Mouse (Mus musculus): ENCODE measurements at regions not wholly inside any gene's neighbourhood (a gene's known extent, or its start where the extent isn't known, plus 50 kb on each side); places are given as distances from the start of the nearest gene placed in this dataset.

GRCm38 (mm10) chr8:8477456-8477855 lies 183.6 kb downstream of the Efnb2 start:
- H3K36me3 ChIP-seq (ENCODE audit: control insufficient read depth, insufficient read depth), result no peaks in the 10 kb centered on the region
- no peak overlapping the region for H3K9ac ChIP-seq (ENCODE audit: low read depth, low read length)
- no peak for TF ChIP-seq CTCF (IDR thresholded peaks at IDR 0.05; ENCODE audit: low read depth)
- H3K4me1 ChIP-seq (replicated peaks; ENCODE audit: control insufficient read depth, insufficient read depth, low read length), result no peaks in the 10 kb centered on the region
- H3K9me3 ChIP-seq (ENCODE audit: control insufficient read depth), result no peaks in the 10 kb centered on the region
- H3K27ac ChIP-seq (ENCODE audit: low read depth, low read length), result no peak overlapping the region
- 77% methylated on average over 5 of the region's 5 CpGs for WGBS
- ATAC-seq, result no peak
- H3K27me3 ChIP-seq (replicated peaks; ENCODE audit: control insufficient read depth, insufficient read depth, low read length), result no peaks in the 10 kb centered on the region
- no peak overlapping the region for H3K4me3 ChIP-seq (ENCODE audit: low read depth, low read length)
- H3K4me2 ChIP-seq (replicated peaks; ENCODE audit: low read depth), result no peak overlapping the region

- Histone ChIP-seq H3K4me3 (ENCODE audit: low read depth, low read length) (no peak overlapping the region), H3K9ac (ENCODE audit: low read depth, low read length) (no peak overlapping the region), H3K4me2 (replicated peaks; ENCODE audit: low read depth) (no peak overlapping the region), H3K4me1 (replicated peaks; ENCODE audit: control insufficient read depth, insufficient read depth, low read length) (no peaks in the 10 kb centered on the region), H3K9me3 (ENCODE audit: control insufficient read depth) (no peaks in the 10 kb centered on the region), H3K27ac (ENCODE audit: low read depth, low read length) (no peak overlapping the region), H3K27me3 (replicated peaks; ENCODE audit: control insufficient read depth, insufficient read depth, low read length) (no peaks in the 10 kb centered on the region), H3K36me3 (ENCODE audit: control insufficient read depth, insufficient read depth) (no peaks in the 10 kb centered on the region)
- no peak for ATAC-seq
- no peak for TF ChIP-seq CTCF (IDR thresholded peaks at IDR 0.05; ENCODE audit: low read depth)
- 60% methylated on average over 3 of the region's 3 CpGs for WGBS
These were observed 192.5 kb downstream of the Efnb2 start for GRCm38 (mm10) chr8:8468552-8468951.

GRCm38 (mm10) chr8:8466526-8467244 lies 194.4 kb downstream of the Efnb2 start:
- H3K27me3 ChIP-seq (replicated peaks; ENCODE audit: control insufficient read depth, insufficient read depth, low read length), result no peaks in the 10 kb centered on the region
- no peaks in the 10 kb centered on the region for H3K9me3 ChIP-seq (ENCODE audit: control insufficient read depth)
- no peak overlapping the region for H3K4me3 ChIP-seq (ENCODE audit: low read depth, low read length)
- WGBS, result 26% methylated on average over 6 of the region's 6 CpGs
- H3K9ac ChIP-seq (ENCODE audit: low read depth, low read length), result no peak overlapping the region
- no peak for ATAC-seq
- H3K4me1 ChIP-seq (replicated peaks; ENCODE audit: control insufficient read depth, insufficient read depth, low read length), result no peaks in the 10 kb centered on the region
- no peak overlapping the region for H3K27ac ChIP-seq (ENCODE audit: low read depth, low read length)
- no peaks in the 10 kb centered on the region for H3K36me3 ChIP-seq (ENCODE audit: control insufficient read depth, insufficient read depth)
- TF ChIP-seq CTCF (IDR thresholded peaks at IDR 0.05; ENCODE audit: low read depth), result no peak
- H3K4me2 ChIP-seq (replicated peaks; ENCODE audit: low read depth), result no peak overlapping the region

GRCm38 (mm10) chr8:8462455-8462854 lies 198.6 kb downstream of the Efnb2 start:
- H3K27me3 ChIP-seq (replicated peaks; ENCODE audit: control insufficient read depth, insufficient read depth, low read length), result no peaks in the 10 kb centered on the region
- H3K36me3 ChIP-seq (ENCODE audit: control insufficient read depth, insufficient read depth), result no peaks in the 10 kb centered on the region
- no peaks in the 10 kb centered on the region for H3K4me1 ChIP-seq (replicated peaks; ENCODE audit: control insufficient read depth, insufficient read depth, low read length)
- H3K4me2 ChIP-seq (replicated peaks; ENCODE audit: low read depth), result no peak overlapping the region
- H3K27ac ChIP-seq (ENCODE audit: low read depth, low read length), result no peak overlapping the region
- WGBS, result 36% methylated on average over 2 of the region's 2 CpGs
- no peak overlapping the region for H3K9ac ChIP-seq (ENCODE audit: low read depth, low read length)
- no peaks in the 10 kb centered on the region for H3K9me3 ChIP-seq (ENCODE audit: control insufficient read depth)
- no peak for ATAC-seq
- H3K4me3 ChIP-seq (ENCODE audit: low read depth, low read length), result no peak overlapping the region
- no peak for TF ChIP-seq CTCF (IDR thresholded peaks at IDR 0.05; ENCODE audit: low read depth)

- WGBS, result 68% methylated on average over 5 of the region's 5 CpGs
- no peak overlapping the region for H3K9ac ChIP-seq (ENCODE audit: low read depth, low read length)
- no peaks in the 10 kb centered on the region for H3K9me3 ChIP-seq (ENCODE audit: control insufficient read depth)
- H3K27me3 ChIP-seq (replicated peaks; ENCODE audit: control insufficient read depth, insufficient read depth, low read length), result no peaks in the 10 kb centered on the region
- no peak overlapping the region for H3K4me3 ChIP-seq (ENCODE audit: low read depth, low read length)
- TF ChIP-seq CTCF (IDR thresholded peaks at IDR 0.05; ENCODE audit: low read depth), result no peak
- ATAC-seq, result no peak
- no peaks in the 10 kb centered on the region for H3K4me1 ChIP-seq (replicated peaks; ENCODE audit: control insufficient read depth, insufficient read depth, low read length)
- no peaks in the 10 kb centered on the region for H3K36me3 ChIP-seq (ENCODE audit: control insufficient read depth, insufficient read depth)
- no peak overlapping the region for H3K4me2 ChIP-seq (replicated peaks; ENCODE audit: low read depth)
- H3K27ac ChIP-seq (ENCODE audit: low read depth, low read length), result no peak overlapping the region
These were observed 203.5 kb downstream of the Efnb2 start for GRCm38 (mm10) chr8:8457536-8457935.

GRCm38 (mm10) chr8:8453944-8454343 lies 207.1 kb downstream of the Efnb2 start:
- no peak overlapping the region for H3K9ac ChIP-seq (ENCODE audit: low read depth, low read length)
- TF ChIP-seq CTCF (IDR thresholded peaks at IDR 0.05; ENCODE audit: low read depth), result no peak
- H3K27ac ChIP-seq (ENCODE audit: low read depth, low read length), result no peak overlapping the region
- H3K36me3 ChIP-seq (ENCODE audit: control insufficient read depth, insufficient read depth), result no peaks in the 10 kb centered on the region
- no peaks in the 10 kb centered on the region for H3K4me1 ChIP-seq (replicated peaks; ENCODE audit: control insufficient read depth, insufficient read depth, low read length)
- no peak for ATAC-seq
- H3K9me3 ChIP-seq (ENCODE audit: control insufficient read depth), result no peaks in the 10 kb centered on the region
- 85% methylated on average over 6 of the region's 6 CpGs for WGBS
- H3K4me3 ChIP-seq (ENCODE audit: low read depth, low read length), result no peak overlapping the region
- H3K4me2 ChIP-seq (replicated peaks; ENCODE audit: low read depth), result no peak overlapping the region
- H3K27me3 ChIP-seq (replicated peaks; ENCODE audit: control insufficient read depth, insufficient read depth, low read length), result no peaks in the 10 kb centered on the region

Measured in intestine, postnatal 0 days (tissue).